ENCODE assay signal across 17 mouse cellular contexts in genomic region chr17:23518701-23519423, GRCm38 (mm10). TPM values are rescaled to one million over a fixed set of nuclear protein-coding genes. Genes with fewer than 3 reads are reported as not detected.
DNase-seq lines count a peak whose midpoint lies in the region; ATAC-seq and TF ChIP-seq lines count a peak whose summit lies in the region.
"Had no signal": no experiment of that assay in that cellular context is flagged by ENCODE, and none has a peak within 500 bp of the region (broad histone marks: within the 10 kb centered on the region; RNA-seq: fewer than 3 reads in every experiment).

No protein-coding gene starts in this region.

- no peak overlapping the region for H3K27ac ChIP-seq in embryonic facial prominence, embryonic 11.5 days (replicated peaks; ENCODE audit: low read depth, low read length)
- no peak overlapping the region for H3K27ac ChIP-seq in embryonic facial prominence, embryonic 10.5 days (replicated peaks)
- H3K27ac ChIP-seq in intestine, postnatal 0 days (ENCODE audit: low read depth, low read length) = no peak overlapping the region
- no peak overlapping the region for H3K27ac ChIP-seq in intestine, embryonic 15.5 days
- H3K27ac ChIP-seq in embryonic facial prominence, embryonic 12.5 days = no peak overlapping the region
- H3K27ac ChIP-seq in liver, postnatal 0 days (ENCODE audit: low read depth) = no peak overlapping the region
- H3K27ac ChIP-seq: forebrain, embryonic 15.5 days had no signal

- H3K36me3 ChIP-seq in embryonic facial prominence, embryonic 11.5 days (replicated peaks; ENCODE audit: control insufficient read depth, insufficient read depth, low read depth, low read length) = no peaks in the 10 kb centered on the region
- no peaks in the 10 kb centered on the region for H3K36me3 ChIP-seq in embryonic facial prominence, embryonic 10.5 days (replicated peaks)
- H3K36me3 ChIP-seq in intestine, postnatal 0 days (ENCODE audit: control insufficient read depth, insufficient read depth) = no peaks in the 10 kb centered on the region
- H3K36me3 ChIP-seq in intestine, embryonic 15.5 days = no peaks in the 10 kb centered on the region
- no peaks in the 10 kb centered on the region for H3K36me3 ChIP-seq in embryonic facial prominence, embryonic 12.5 days
- no peaks in the 10 kb centered on the region for H3K36me3 ChIP-seq in liver, postnatal 0 days (replicated peaks; ENCODE audit: insufficient read depth, low read length)
- H3K36me3 ChIP-seq: forebrain, embryonic 15.5 days had no signal

- no peak overlapping the region for H3K4me3 ChIP-seq in embryonic facial prominence, embryonic 11.5 days (ENCODE audit: low read depth, low read length)
- no peak overlapping the region for H3K4me3 ChIP-seq in embryonic facial prominence, embryonic 10.5 days
- H3K4me3 ChIP-seq in intestine, postnatal 0 days (ENCODE audit: low read depth, low read length) = no peak overlapping the region
- H3K4me3 ChIP-seq in intestine, embryonic 15.5 days (replicated peaks) = no peak overlapping the region
- no peak overlapping the region for H3K4me3 ChIP-seq in embryonic facial prominence, embryonic 12.5 days
- no peak overlapping the region for H3K4me3 ChIP-seq in liver, postnatal 0 days (ENCODE audit: low read depth, low read length)
- H3K4me3 ChIP-seq: forebrain, embryonic 15.5 days had no signal

- H3K4me1 ChIP-seq in embryonic facial prominence, embryonic 11.5 days (ENCODE audit: control insufficient read depth, insufficient read depth, low read length) = no peaks in the 10 kb centered on the region
- no peaks in the 10 kb centered on the region for H3K4me1 ChIP-seq in embryonic facial prominence, embryonic 10.5 days
- H3K4me1 ChIP-seq in intestine, postnatal 0 days (replicated peaks; ENCODE audit: control insufficient read depth, insufficient read depth, low read length) = no peaks in the 10 kb centered on the region
- H3K4me1 ChIP-seq in intestine, embryonic 15.5 days (replicated peaks) = no peaks in the 10 kb centered on the region
- H3K4me1 ChIP-seq in embryonic facial prominence, embryonic 12.5 days = no peaks in the 10 kb centered on the region
- no peaks in the 10 kb centered on the region for H3K4me1 ChIP-seq in liver, postnatal 0 days (ENCODE audit: insufficient read depth)
- H3K4me1 ChIP-seq: forebrain, embryonic 15.5 days had no signal

- ATAC-seq in embryonic facial prominence, embryonic 11.5 days (replicated peaks; ENCODE audit: insufficient number of reproducible peaks, low FRiP score, low TSS enrichment, low read depth) = peak; percentile 65
- peak; percentile 33; the same call in 1 of the 2 replicates for ATAC-seq in intestine, postnatal 0 days
- no peak for ATAC-seq in intestine, embryonic 15.5 days
- ATAC-seq in embryonic facial prominence, embryonic 12.5 days (ENCODE audit: insufficient number of reproducible peaks, insufficient read depth, low FRiP score, low TSS enrichment) = peak; percentile 77; the same call in 1 of the 2 replicates
- ATAC-seq in liver, postnatal 0 days = 0 out of 2 replicates have a peak, but pooled peaks have one; percentile 19
- ATAC-seq: forebrain, embryonic 15.5 days had no signal

- no peaks in the 10 kb centered on the region for H3K27me3 ChIP-seq in embryonic facial prominence, embryonic 11.5 days (ENCODE audit: control insufficient read depth, insufficient read depth, low read length)
- H3K27me3 ChIP-seq in embryonic facial prominence, embryonic 10.5 days (replicated peaks; ENCODE audit: low read depth, poor library complexity, severe bottlenecking) = no peaks in the 10 kb centered on the region
- no peaks in the 10 kb centered on the region for H3K27me3 ChIP-seq in intestine, postnatal 0 days (replicated peaks; ENCODE audit: control insufficient read depth, insufficient read depth, low read length)
- H3K27me3 ChIP-seq in intestine, embryonic 15.5 days (replicated peaks) = no peaks in the 10 kb centered on the region
- no peaks in the 10 kb centered on the region for H3K27me3 ChIP-seq in embryonic facial prominence, embryonic 12.5 days
- no peaks in the 10 kb centered on the region for H3K27me3 ChIP-seq in liver, postnatal 0 days (ENCODE audit: insufficient read depth, low read length)
- H3K27me3 ChIP-seq: forebrain, embryonic 15.5 days had no signal

- WGBS in embryonic facial prominence, embryonic 11.5 days = 71% methylated on average over 2 of the region's 2 CpGs
- WGBS in embryonic facial prominence, embryonic 10.5 days = 73% methylated on average over 2 of the region's 2 CpGs
- WGBS in intestine, postnatal 0 days = 70% methylated on average over 2 of the region's 2 CpGs
- 70% methylated on average over 2 of the region's 2 CpGs for WGBS in intestine, embryonic 15.5 days
- WGBS in embryonic facial prominence, embryonic 12.5 days = 69% methylated on average over 2 of the region's 2 CpGs
- 68% methylated on average over 2 of the region's 2 CpGs for WGBS in liver, postnatal 0 days (ENCODE audit: insufficient replicate concordance)

- no peak for TF ChIP-seq EP300 in liver, postnatal 0 days (IDR thresholded peaks at IDR 0.05; ENCODE audit: low read depth)

- DNase-seq in embryonic facial prominence, embryonic 11.5 days (ENCODE audit: low spot score) = no peak
- DNase-seq in embryonic facial prominence, embryonic 10.5 days (ENCODE audit: low spot score) = no peak
- DNase-seq in liver, postnatal 0 days = no peak
- DNase-seq in gastrocnemius, postnatal 10 days = no peak
- DNase-seq in right cerebral cortex, postnatal 4 days = no peak
- DNase-seq: adrenal gland, postnatal 25 days; embryo, embryonic 11 days; gastrocnemius, postnatal 14 days; lung, postnatal 10 days; thymus, adult 2 months had no signal

- H3K4me2 ChIP-seq in embryonic facial prominence, embryonic 11.5 days (ENCODE audit: low read depth, low read length) = no peak overlapping the region
- H3K4me2 ChIP-seq in intestine, postnatal 0 days (replicated peaks; ENCODE audit: low read depth) = no peak overlapping the region
- H3K4me2 ChIP-seq in intestine, embryonic 15.5 days (replicated peaks) = no peak overlapping the region
- H3K4me2 ChIP-seq in embryonic facial prominence, embryonic 12.5 days (replicated peaks) = no peak overlapping the region
- H3K4me2 ChIP-seq in liver, postnatal 0 days (ENCODE audit: low read depth, low read length) = no peak overlapping the region
- H3K4me2 ChIP-seq: forebrain, embryonic 15.5 days had no signal

- no peak overlapping the region for H3K9ac ChIP-seq in embryonic facial prominence, embryonic 11.5 days (replicated peaks; ENCODE audit: low read length)
- H3K9ac ChIP-seq in intestine, postnatal 0 days (ENCODE audit: low read depth, low read length) = no peak overlapping the region
- no peak overlapping the region for H3K9ac ChIP-seq in intestine, embryonic 15.5 days
- H3K9ac ChIP-seq in embryonic facial prominence, embryonic 12.5 days = no peak overlapping the region
- H3K9ac ChIP-seq in liver, postnatal 0 days (replicated peaks) = no peak overlapping the region
- H3K9ac ChIP-seq: forebrain, embryonic 15.5 days had no signal

- TF ChIP-seq CTCF in intestine, postnatal 0 days (IDR thresholded peaks at IDR 0.05; ENCODE audit: low read depth) = no peak
- TF ChIP-seq CTCF in liver, postnatal 0 days (IDR thresholded peaks at IDR 0.05; ENCODE audit: low read depth) = no peak

- 0 out of 2 replicates have a peak, but pooled peaks cover 5% of the 10 kb centered on the region for H3K9me3 ChIP-seq in embryonic facial prominence, embryonic 11.5 days (replicated peaks; ENCODE audit: control insufficient read depth, low read length)
- peaks cover 14% of the 10 kb centered on the region for H3K9me3 ChIP-seq in embryonic facial prominence, embryonic 10.5 days
- H3K9me3 ChIP-seq in intestine, postnatal 0 days (ENCODE audit: control insufficient read depth) = no peaks in the 10 kb centered on the region
- H3K9me3 ChIP-seq in intestine, embryonic 15.5 days = no peaks in the 10 kb centered on the region
- H3K9me3 ChIP-seq in embryonic facial prominence, embryonic 12.5 days = peaks cover 4% of the 10 kb centered on the region; the same call in 1 of the 2 replicates
- no peaks in the 10 kb centered on the region for H3K9me3 ChIP-seq in liver, postnatal 0 days (ENCODE audit: low read length)
- H3K9me3 ChIP-seq: forebrain, embryonic 15.5 days had no signal

RNA-seq across cellular contexts. Expression of gene Vmn2r117, which starts 39.4 kb away (rescaled TPM):
- not detected in 2 replicates for polyA plus RNA-seq in embryonic facial prominence, embryonic 11.5 days (2014; fragmentation: Nextera tagmentation; extraction: Ambion mirVana)
- polyA plus RNA-seq in embryonic facial prominence, embryonic 10.5 days (2016; fragmentation: Nextera tagmentation; extraction: Ambion mirVana) = not detected in 2 replicates
- not detected in 2 replicates for polyA plus RNA-seq in intestine, postnatal 0 days (2015; fragmentation: Nextera tagmentation; extraction: Ambion mirVana)
- polyA plus RNA-seq in intestine, embryonic 15.5 days (2015; fragmentation: Nextera tagmentation; extraction: Ambion mirVana) = not detected in 2 replicates
- polyA plus RNA-seq in embryonic facial prominence, embryonic 12.5 days (2016; fragmentation: Nextera tagmentation; extraction: Ambion mirVana) = not detected in 2 replicates
- polyA plus RNA-seq in liver, postnatal 0 days (2015; fragmentation: Nextera tagmentation; extraction: Ambion mirVana) = not detected in 2 replicates
- total RNA-seq in gastrocnemius, postnatal 10 days (2021) = not detected
- total RNA-seq: adrenal gland, postnatal 25 days; gastrocnemius, postnatal 14 days; left cerebral cortex, adult 8-10 months had no signal
- polyA plus RNA-seq: forebrain, embryonic 15.5 days; large intestine, adult 2 months; spleen, adult 2 months; thymus, adult 2 months had no signal

RNA-seq across cellular contexts. Expression of gene Zfp213, which starts 45.2 kb away (rescaled TPM):
- polyA plus RNA-seq in embryonic facial prominence, embryonic 11.5 days (2014; fragmentation: Nextera tagmentation; extraction: Ambion mirVana) = 18.2 and 19.6 TPM in 2 replicates
- polyA plus RNA-seq in embryonic facial prominence, embryonic 10.5 days (2016; fragmentation: Nextera tagmentation; extraction: Ambion mirVana) = 27.2 and 31.0 TPM in 2 replicates
- 8.1 and 8.2 TPM in 2 replicates for polyA plus RNA-seq in intestine, postnatal 0 days (2015; fragmentation: Nextera tagmentation; extraction: Ambion mirVana)
- 15.2 and 17.7 TPM in 2 replicates for polyA plus RNA-seq in intestine, embryonic 15.5 days (2015; fragmentation: Nextera tagmentation; extraction: Ambion mirVana)
- 24.3 and 26.8 TPM in 2 replicates for polyA plus RNA-seq in embryonic facial prominence, embryonic 12.5 days (2016; fragmentation: Nextera tagmentation; extraction: Ambion mirVana)
- polyA plus RNA-seq in liver, postnatal 0 days (2015; fragmentation: Nextera tagmentation; extraction: Ambion mirVana) = 5.2 and 5.5 TPM in 2 replicates
- 1 to 10 TPM; 3.3 to 4.1 TPM for total RNA-seq in gastrocnemius, postnatal 10 days (2021)
